Mouse (Mus musculus) neural tube, embryonic 13.5 days (tissue): ENCODE measurements around the gene Fkbp1b. TPM values are rescaled to one million over a fixed set of nuclear protein-coding genes. Genes with fewer than 3 reads are reported as not detected.
"Not testable (repeated sequence)": the region's sequence is repeated elsewhere in the genome, so short reads cannot be mapped to it uniquely, and the experiment has no call there.

Experiments
- ATAC-seq: fragments of 200-750 bp; cut with Nextera tagmentation; 2 replicates; pipeline ENCODE4 v1.8.0; 2017; ENCODE audit warnings: low read depth, mild to moderate bottlenecking, moderate TSS enrichment, moderate library complexity
- H3K27ac ChIP-seq: fragments of 300-500 bp; sonication (generic); replicated peaks from 2 replicates; pipeline ENCODE4 v1.5.1; 2015; ENCODE audit warnings: moderate library complexity, mild to moderate bottlenecking, inconsistent platforms
- H3K27me3 ChIP-seq: fragments of 300-500 bp; sonication (generic); 2 replicates; pipeline ENCODE4 v1.6.1; 2015; ENCODE audit warnings: mild to moderate bottlenecking, inconsistent platforms
- H3K36me3 ChIP-seq: fragments of 300-500 bp; sonication (generic); 2 replicates; pipeline ENCODE4 v1.6.1; 2015; ENCODE audit warnings: mild to moderate bottlenecking, inconsistent platforms
- H3K4me1 ChIP-seq: fragments of 300-500 bp; sonication (generic); replicated peaks from 2 replicates; pipeline ENCODE4 v1.6.1; 2015; ENCODE audit warnings: inconsistent platforms
- H3K4me2 ChIP-seq: fragments of 300-500 bp; sonication (generic); 2 replicates; pipeline ENCODE4 v1.6.1; 2015; ENCODE audit warnings: inconsistent platforms, mild to moderate bottlenecking, moderate library complexity
- H3K4me3 ChIP-seq: fragments of 300-500 bp; sonication (generic); 2 replicates; pipeline ENCODE4 v1.5.1; 2015; ENCODE audit warnings: mild to moderate bottlenecking, inconsistent platforms
- H3K9ac ChIP-seq: fragments of 300-500 bp; sonication (generic); 2 replicates; pipeline ENCODE4 v1.6.1; 2015; ENCODE audit warnings: moderate library complexity, mild to moderate bottlenecking, inconsistent platforms
- H3K9me3 ChIP-seq: fragments of 300-500 bp; sonication (generic); 2 replicates; pipeline ENCODE4 v1.6.1; 2016; ENCODE audit warnings: inconsistent platforms
- WGBS: fragments of 180-500 bp; shearing (Covaris S2); methylation state at CpG from one replicate; pipeline ENCODE4 v1.1.7; 2015; 5-methylcytosine and 5-hydroxymethylcytosine counted together
- polyA plus RNA-seq: library from polyadenylated mRNA; unstranded; fragments of >200 nt; fragmentation: Nextera tagmentation; extraction: Ambion mirVana; gene quantifications from 2 replicates; pipeline ENCODE4 v1.2.1, GENCODE M21; 2015

Gene Fkbp1b
- polyA plus RNA-seq = 101 and 130 TPM in 2 replicates

DNA sequence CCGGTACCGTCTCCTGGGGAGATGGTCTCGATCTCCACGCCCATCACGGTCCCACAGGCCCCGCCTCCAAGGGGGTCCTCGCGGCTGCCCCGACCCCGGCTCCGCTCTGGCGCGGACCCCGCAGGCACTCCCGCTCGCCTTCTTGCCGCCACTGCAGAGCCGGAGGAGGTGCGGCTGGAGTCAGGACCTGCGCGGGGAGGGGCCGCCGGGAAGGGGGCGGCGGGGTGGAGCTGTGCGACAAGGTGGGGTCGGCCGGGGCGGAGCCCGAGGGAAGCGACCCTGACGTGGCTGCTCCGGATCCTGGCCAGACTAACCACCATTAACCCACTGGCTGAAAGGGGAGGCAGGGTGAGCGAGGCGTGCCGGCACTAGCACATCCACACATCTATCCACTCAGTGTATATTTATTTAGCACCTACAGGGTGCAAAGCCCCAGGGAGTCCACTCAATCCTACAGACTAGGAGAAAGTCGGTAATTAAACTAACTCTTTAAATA, at the start of gene Fkbp1b:
TSS of gene Fkbp1b (minus strand) at position 200 of the 496 bp plus-strand sequence.
- peak within 1 kb of the TSS; percentile 79 for H3K4me2 ChIP-seq
- H3K9ac ChIP-seq = peak within 1 kb of the TSS; percentile 74
- no peaks in the 10 kb centered on the region for H3K36me3 ChIP-seq
- WGBS = under 1% methylated on average over 37 of the region's 37 CpGs
- peak; percentile 68 for ATAC-seq
- no peaks in the 10 kb centered on the region for H3K9me3 ChIP-seq
- H3K4me1 ChIP-seq = peaks cover 27% of the 10 kb centered on the region
- peak within 1 kb of the TSS; percentile 34; the same call in 1 of the 2 replicates for H3K27ac ChIP-seq
- peak within 1 kb of the TSS; percentile 64 for H3K4me3 ChIP-seq
- peaks cover 16% of the 10 kb centered on the region for H3K27me3 ChIP-seq

DNA sequence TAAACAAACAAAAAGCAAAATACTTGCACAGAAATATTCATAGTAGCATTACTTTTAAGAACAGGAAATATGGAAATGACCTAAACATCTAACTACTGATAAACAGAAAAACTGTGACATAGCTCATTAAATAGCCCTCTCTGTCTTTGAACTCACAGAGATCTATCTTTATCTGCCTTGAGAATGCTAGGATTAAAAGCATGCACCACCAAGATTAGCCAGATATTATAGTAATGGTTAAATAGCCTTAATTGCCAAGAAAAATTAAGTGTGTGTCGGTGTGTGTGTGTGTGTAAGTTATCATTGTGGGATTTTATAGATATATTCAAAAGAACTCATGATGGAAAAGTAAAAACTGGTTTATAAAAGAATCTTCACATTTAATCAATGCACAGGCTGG, 48.5 kb upstream of the Fkbp1b start:
- WGBS = 95% methylated on average over 1 of the region's 1 CpGs
- Histone ChIP-seq H3K9ac (no peak overlapping the region), H3K9me3 (no peaks in the 10 kb centered on the region), H3K36me3 (peaks cover 21% of the 10 kb centered on the region), H3K4me2 (no peak overlapping the region), H3K27me3 (no peaks in the 10 kb centered on the region), H3K4me3 (no peak overlapping the region), H3K4me1 (no peaks in the 10 kb centered on the region), H3K27ac (no peak overlapping the region)
- ATAC-seq = no peak

DNA sequence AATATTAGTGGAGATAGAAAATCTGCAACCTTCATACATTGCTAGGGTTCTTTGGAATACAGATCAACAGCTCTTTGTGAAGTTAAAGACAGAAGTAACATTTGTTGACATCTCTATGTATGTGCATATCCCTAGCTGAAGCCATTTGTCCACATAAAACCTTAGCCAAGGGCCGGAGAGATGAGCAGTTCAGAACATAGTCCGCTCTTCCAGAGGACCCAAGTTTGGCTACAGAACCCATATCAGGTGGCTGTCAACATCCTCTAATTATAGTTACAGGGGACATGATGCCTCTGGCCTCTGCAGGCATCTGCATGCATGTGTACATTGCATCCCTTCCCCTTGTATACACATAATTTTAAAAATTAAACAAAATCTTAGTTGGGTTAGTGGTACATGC, 47.9 kb upstream of the Fkbp1b start:
- no peaks in the 10 kb centered on the region for H3K9me3 ChIP-seq
- no peak overlapping the region for H3K9ac ChIP-seq
- no peak for ATAC-seq
- no peak overlapping the region for H3K4me2 ChIP-seq
- WGBS = 98% methylated on average over 2 of the region's 2 CpGs
- H3K27me3 ChIP-seq = no peaks in the 10 kb centered on the region
- no peak overlapping the region for H3K27ac ChIP-seq
- peaks cover 23% of the 10 kb centered on the region for H3K36me3 ChIP-seq
- H3K4me1 ChIP-seq = no peaks in the 10 kb centered on the region
- no peak overlapping the region for H3K4me3 ChIP-seq

DNA sequence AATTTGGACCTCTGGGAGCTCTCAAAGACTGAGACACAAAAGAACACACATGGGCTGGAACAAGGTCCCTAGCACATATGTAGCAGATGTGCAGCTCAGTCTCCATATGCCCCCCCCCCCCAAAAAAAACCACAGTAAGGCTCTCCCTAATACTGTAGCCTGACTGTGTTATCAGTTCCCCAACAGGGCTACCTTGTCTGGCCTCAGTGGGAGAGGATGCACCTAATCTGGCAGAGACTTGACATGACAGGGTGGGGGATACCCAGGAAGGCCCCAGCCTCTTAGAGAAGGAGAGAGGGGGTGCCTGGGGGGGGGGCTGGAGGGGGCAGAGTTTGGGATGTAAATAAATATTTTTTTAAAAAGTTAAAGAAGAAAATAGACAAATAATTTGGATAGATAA, 47.3 kb upstream of the Fkbp1b start:
- Histone ChIP-seq H3K4me2 (no peak overlapping the region), H3K9ac (no peak overlapping the region), H3K36me3 (peaks cover 25% of the 10 kb centered on the region), H3K4me3 (no peak overlapping the region), H3K27me3 (no peaks in the 10 kb centered on the region), H3K27ac (no peak overlapping the region), H3K4me1 (no peaks in the 10 kb centered on the region), H3K9me3 (no peaks in the 10 kb centered on the region)
- ATAC-seq = no peak

DNA sequence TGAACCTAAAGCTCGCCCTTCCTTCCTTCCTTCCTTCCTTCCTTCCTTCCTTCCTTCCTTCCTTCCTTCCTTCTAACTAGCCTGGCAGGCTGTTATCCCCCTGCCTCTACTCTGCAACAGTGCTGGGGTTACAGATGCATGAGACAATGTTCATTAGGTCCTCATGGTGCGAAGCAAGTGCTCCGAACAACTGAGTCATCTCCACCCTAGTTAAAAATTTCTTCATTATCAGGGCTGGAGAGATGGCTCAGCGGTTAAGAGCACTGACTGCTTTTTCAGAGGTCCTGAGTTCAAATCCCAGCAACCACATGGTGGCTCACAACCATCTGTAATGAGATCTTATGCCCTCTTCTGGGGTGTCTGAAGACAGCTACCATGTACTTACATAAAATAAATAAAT, 45.2 kb upstream of the Fkbp1b start:
- H3K4me1 ChIP-seq, H3K4me3 ChIP-seq, H3K27me3 ChIP-seq, H3K9me3 ChIP-seq, H3K9ac ChIP-seq, ATAC-seq, H3K27ac ChIP-seq, H3K4me2 ChIP-seq: not testable (repeated sequence)
- peaks cover 35% of the 10 kb centered on the region for H3K36me3 ChIP-seq
- WGBS = 97% methylated on average over 4 of the region's 4 CpGs

DNA sequence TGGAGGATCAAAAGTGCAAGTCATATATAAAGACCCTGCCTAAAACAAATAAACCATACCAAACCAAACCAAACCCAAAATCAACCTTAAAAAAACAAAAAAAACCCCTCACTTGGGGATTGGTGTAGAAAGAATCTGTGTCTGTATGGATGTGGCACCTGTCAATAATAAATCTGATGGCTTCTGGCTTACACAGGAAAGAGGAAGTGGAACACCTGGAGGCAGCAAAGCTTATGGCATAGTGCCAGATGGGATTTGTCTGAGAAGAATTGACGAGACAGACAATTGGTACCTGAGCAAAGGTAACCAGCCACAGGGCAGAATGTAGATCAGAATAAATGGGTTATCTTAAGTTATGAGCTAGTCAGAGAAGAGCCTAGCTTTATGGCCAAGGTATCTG, 43.7 kb upstream of the Fkbp1b start:
- Histone ChIP-seq H3K9ac (no peak overlapping the region), H3K27me3 (no peaks in the 10 kb centered on the region), H3K27ac (no peak overlapping the region), H3K4me1 (no peaks in the 10 kb centered on the region), H3K36me3 (peaks cover 42% of the 10 kb centered on the region), H3K4me3 (no peak overlapping the region), H3K4me2 (no peak overlapping the region), H3K9me3 (no peaks in the 10 kb centered on the region)
- WGBS = 87% methylated on average over 1 of the region's 1 CpGs
- no peak for ATAC-seq

DNA sequence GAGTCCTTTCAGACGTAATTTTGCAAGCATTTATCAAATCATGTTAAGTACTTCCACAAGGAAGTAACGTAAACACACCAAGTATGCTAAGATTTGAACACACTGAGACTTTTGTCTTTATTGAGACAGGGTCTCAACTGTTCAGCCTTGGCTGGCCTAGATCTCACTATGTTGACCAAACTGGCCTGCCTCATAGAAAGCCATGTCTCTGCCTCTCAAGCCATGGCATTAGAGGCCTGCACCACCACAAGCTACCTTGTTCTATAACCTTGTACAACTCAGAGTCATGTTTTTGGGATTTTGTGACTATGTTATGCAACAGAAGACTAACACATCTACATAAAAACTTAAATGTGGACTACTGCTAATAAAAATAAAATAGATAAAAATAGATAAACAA, 40.7 kb upstream of the Fkbp1b start:
- 86% methylated on average over 2 of the region's 2 CpGs for WGBS
- Histone ChIP-seq H3K27ac (no peak overlapping the region), H3K27me3 (no peaks in the 10 kb centered on the region), H3K36me3 (peaks cover 58% of the 10 kb centered on the region), H3K4me3 (no peak overlapping the region), H3K9ac (no peak overlapping the region), H3K4me2 (no peak overlapping the region), H3K4me1 (no peaks in the 10 kb centered on the region), H3K9me3 (no peaks in the 10 kb centered on the region)
- no peak for ATAC-seq

DNA sequence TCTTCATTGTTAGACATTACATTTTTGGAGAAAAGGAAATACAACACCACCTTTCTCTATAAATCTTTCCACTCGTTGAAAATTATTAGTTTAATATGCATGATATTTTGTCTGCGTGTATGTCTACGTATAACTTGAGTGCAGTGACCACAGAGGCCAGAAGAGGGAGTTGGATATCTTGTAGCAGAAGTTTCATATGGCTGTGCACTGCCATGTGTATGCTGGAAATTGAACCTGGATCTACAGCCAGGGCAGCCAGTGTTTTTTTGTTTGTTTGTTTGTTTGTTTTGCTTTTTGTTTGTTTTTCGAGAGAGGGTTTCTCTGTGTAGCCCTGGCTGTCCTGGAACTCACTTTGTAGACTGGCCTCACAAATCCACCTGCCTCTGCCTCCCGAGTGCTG, 37.7 kb upstream of the Fkbp1b start:
- H3K4me3 ChIP-seq = no peak overlapping the region
- no peaks in the 10 kb centered on the region for H3K27me3 ChIP-seq
- 94% methylated on average over 5 of the region's 5 CpGs for WGBS
- H3K9ac ChIP-seq = no peak overlapping the region
- ATAC-seq = no peak
- H3K27ac ChIP-seq = no peak overlapping the region
- H3K4me1 ChIP-seq = peaks cover 6% of the 10 kb centered on the region
- peaks cover 48% of the 10 kb centered on the region for H3K36me3 ChIP-seq
- no peaks in the 10 kb centered on the region for H3K9me3 ChIP-seq
- H3K4me2 ChIP-seq = no peak overlapping the region

DNA sequence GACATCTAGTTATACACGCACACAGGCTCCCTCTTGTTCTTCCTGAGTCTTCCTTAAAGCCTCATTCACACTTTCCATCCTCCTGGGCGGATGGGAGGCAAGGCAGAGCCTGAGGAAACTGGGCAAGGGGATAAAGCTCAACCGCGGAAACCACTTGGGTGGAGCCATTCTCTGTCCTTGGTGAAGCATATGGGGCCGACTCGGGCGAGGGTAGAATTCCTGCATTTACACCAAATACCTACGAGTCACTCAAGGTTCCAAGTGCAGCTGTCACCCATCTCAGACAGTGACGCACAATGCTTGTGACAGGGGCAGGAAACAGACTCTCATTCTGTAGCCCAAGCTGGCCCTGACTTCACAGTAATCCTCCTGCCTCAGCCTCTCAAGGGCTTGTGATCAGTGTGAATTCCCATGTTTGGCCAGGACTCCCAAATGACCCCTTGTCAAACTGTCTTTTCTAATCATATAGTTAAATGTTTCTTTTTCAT, 36.9 kb upstream of the Fkbp1b start:
- no peak overlapping the region for H3K4me2 ChIP-seq
- H3K27ac ChIP-seq = no peak overlapping the region
- WGBS = 84% methylated on average over 9 of the region's 9 CpGs
- H3K9me3 ChIP-seq = no peaks in the 10 kb centered on the region
- no peak for ATAC-seq
- 0 out of 2 replicates have a peak, but pooled peaks cover 5% of the 10 kb centered on the region for H3K27me3 ChIP-seq
- peaks cover 11% of the 10 kb centered on the region for H3K4me1 ChIP-seq
- H3K4me3 ChIP-seq = no peak overlapping the region
- peaks cover 43% of the 10 kb centered on the region for H3K36me3 ChIP-seq
- H3K9ac ChIP-seq = no peak overlapping the region

DNA sequence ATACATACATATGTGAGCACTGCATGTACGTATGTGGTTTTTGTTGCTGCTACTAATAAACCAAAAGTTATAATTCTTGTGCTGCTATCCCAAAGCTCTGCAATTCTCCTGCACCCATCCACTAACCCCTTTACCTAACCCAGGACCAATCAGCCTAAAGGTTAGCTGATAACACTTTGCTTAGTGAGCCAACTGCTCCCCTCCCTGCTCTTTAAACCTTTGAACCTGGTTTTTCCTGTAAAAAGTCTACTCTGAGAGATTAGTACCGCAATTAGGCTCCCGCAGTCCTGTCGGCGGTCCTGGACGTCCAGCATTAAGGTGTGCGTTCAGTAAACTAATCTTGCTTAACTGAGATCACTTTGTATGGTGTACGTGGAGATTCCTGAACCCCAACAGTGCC, 34.2 kb upstream of the Fkbp1b start:
- H3K4me1 ChIP-seq = peaks cover 11% of the 10 kb centered on the region
- no peak for ATAC-seq
- 0 out of 2 replicates have a peak, but pooled peaks cover 5% of the 10 kb centered on the region for H3K27me3 ChIP-seq
- no peak overlapping the region for H3K4me2 ChIP-seq
- no peak overlapping the region for H3K27ac ChIP-seq
- no peaks in the 10 kb centered on the region for H3K9me3 ChIP-seq
- WGBS = 88% methylated on average over 8 of the region's 8 CpGs
- no peak overlapping the region for H3K4me3 ChIP-seq
- H3K9ac ChIP-seq = no peak overlapping the region
- peaks cover 20% of the 10 kb centered on the region for H3K36me3 ChIP-seq

DNA sequence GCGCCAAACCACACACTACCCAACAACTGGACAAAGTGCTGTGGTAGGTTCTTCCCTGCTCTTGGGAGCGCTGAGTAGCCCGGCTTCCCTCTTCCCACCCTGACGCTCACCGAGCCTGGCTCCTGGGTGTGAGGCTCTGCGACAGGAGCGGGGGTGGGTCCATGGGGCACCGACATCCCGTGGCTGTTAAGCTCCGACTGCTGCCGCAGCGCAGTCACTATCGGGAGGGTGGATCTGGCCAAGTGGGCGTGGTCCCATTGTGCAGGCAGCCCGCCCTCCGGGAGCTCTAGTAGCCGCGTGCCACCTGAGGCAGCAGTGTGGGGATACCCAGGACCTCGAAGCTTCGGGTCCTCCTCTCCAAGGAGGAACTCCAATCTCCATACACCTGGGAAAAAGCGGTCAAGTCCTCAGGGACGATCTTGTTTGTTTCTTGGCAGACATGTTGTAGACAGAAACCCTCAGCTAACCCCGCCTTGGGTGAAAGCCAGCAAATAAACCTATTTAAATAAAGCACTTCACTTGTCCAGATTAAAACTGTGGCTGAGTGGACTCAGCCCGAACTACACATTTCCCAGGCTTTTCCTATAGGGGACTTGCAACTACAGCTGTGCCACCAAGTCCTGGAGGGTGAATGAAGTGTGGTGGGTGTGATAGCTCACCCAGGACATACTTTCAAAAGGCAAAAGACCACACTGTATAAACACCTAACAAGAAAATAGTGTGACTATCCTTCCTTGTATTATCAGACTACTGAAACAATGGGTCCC, 33.0 kb upstream of the Fkbp1b start, which contains the start of gene Mfsd2b:
TSS of gene Mfsd2b (minus strand) at position 199 of the 767 bp plus-strand sequence.
- H3K4me3 ChIP-seq = peak within 1 kb of the TSS; percentile 40
- H3K4me1 ChIP-seq = peaks cover 11% of the 10 kb centered on the region
- no peak within 1 kb of the TSS for H3K27ac ChIP-seq
- peaks cover 10% of the 10 kb centered on the region for H3K36me3 ChIP-seq
- peak within 1 kb of the TSS; percentile 84 for H3K4me2 ChIP-seq
- H3K9ac ChIP-seq = peak within 1 kb of the TSS; percentile 71
- WGBS = 4% methylated on average over 24 of the region's 24 CpGs
- ATAC-seq = peak; percentile 89
- H3K9me3 ChIP-seq = no peaks in the 10 kb centered on the region
- H3K27me3 ChIP-seq = 0 out of 2 replicates have a peak, but pooled peaks cover 5% of the 10 kb centered on the region

DNA sequence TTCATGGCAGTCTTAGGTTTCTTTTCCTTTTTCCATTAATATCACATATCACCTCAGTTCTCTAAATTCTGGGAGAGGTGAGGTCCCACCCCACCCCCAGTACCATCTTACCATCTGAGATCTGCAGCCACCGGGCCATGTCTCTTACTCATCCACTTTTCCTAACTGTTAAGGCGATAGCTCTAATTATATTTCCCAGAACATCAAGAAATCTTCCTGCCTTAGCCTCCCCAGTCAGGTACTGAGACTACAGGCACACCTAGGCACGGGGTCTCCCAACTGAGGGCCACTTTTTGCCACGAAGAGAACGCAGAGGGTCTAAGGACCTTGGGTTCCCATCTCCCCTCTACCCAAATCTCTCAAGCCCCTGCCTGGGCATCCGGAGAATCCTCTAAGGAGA, 32.1 kb upstream of the Fkbp1b start:
- H3K9me3 ChIP-seq = no peaks in the 10 kb centered on the region
- H3K4me2 ChIP-seq = peak overlapping the region; percentile 84
- no peak overlapping the region for H3K27ac ChIP-seq
- 0 out of 2 replicates have a peak, but pooled peaks cover 5% of the 10 kb centered on the region for H3K27me3 ChIP-seq
- peaks cover 5% of the 10 kb centered on the region; the same call in 1 of the 2 replicates for H3K36me3 ChIP-seq
- 0 out of 2 replicates have a peak, but pooled peaks have one; percentile 15 for ATAC-seq
- peak overlapping the region; percentile 40 for H3K4me3 ChIP-seq
- H3K9ac ChIP-seq = peak overlapping the region; percentile 71; the same call in 1 of the 2 replicates
- H3K4me1 ChIP-seq = peaks cover 11% of the 10 kb centered on the region
- WGBS = 82% methylated on average over 6 of the region's 6 CpGs
